Mouse (Mus musculus): ENCODE results near the gene Poc1b.

Poc1b gene

GRCm38 (mm10) chr10:99106703-99107631, at the start of gene Poc1b:
TSS of gene Poc1b (plus strand) at chr10:99107036.
- DNase-seq (ENCODE audit: low read depth, low spot score): peak; percentile 78

DNA sequence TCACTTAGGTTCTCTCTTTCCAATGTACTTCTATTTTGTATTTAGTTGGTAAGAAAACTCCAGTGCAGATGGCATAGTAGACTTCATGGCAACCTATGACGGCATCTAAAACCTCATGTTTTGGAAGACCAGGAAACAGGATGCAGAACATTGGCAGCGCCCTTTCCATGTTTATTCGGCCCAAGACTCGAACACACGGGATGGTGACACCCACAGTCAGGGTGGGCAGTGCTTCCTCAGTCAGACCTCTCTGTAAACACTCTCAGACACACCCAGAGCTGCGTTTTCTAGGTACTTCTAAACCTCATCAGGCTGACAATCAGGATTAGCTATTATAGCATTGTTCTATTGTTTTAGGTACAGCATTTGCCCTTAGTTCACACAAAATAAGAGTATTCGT, 46.2 kb upstream of the Poc1b start:
- no peak for DNase-seq (ENCODE audit: low read depth, low spot score)

DNA sequence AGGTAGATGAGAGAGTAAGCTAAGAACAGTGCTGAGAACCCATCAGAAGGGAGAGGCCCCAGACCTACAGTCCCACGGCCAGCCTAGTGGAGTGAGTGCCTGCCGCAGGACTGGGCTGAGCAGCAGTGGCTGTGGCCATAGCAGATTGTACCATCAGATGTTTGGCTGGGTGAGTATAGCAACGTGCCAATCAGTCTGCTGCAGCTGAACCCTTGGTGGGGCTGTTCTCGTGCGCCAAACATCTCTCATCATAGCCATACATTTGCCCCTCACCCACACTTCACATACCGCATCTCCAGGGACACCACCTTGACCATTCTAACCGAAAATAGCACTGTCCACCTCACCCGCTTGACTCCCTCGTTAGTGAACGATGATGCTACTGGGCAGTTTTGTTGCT, 45.4 kb upstream of the Poc1b start:
- no peak for DNase-seq (ENCODE audit: low read depth, low spot score)

DNA sequence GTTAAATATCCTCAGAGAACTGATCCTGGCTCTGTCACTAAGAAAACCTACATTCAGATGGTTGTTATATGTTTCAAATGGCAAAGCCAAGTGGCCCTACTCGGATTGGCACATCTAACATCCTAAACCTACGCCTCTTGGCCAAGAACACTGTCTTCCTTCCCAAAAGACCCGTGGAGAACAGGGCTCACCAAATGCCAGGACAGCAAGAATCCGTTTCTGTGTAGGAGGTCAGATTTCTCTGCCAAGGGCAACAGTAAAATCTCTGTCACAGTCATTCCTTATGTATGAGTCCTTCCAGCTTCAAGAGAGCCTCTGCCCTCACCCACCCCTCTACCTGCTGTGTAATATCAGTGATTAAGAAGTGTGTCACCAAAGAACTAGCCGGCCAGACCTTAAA, 44.3 kb upstream of the Poc1b start:
- DNase-seq (ENCODE audit: low read depth, low spot score): peak; percentile 75

- DNase-seq (ENCODE audit: low read depth, low spot score): no peak
These were observed 30.5 kb upstream of the Poc1b start for GRCm38 (mm10) chr10:99076113-99076895.

DNA sequence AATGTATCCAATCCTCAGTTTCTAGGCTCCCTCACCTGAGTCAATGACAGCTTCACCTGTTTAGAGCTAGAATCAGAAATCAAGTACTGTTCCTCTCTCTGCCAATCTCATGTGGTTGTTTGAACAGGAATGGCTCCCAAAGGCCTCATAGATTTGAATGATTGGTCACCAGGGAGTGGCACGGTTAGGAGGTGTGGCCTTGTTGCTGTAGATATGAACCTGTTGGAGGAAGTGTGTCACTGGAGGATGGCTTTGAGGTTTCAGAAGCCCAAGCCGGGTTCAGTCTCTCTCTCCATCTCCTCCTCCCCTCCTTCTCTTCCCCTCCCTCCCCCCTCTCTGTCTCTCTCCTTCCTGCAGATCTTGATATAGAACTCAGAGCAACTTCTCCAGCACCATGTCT, 28.2 kb upstream of the Poc1b start:
- no peak for DNase-seq (ENCODE audit: low read depth, low spot score)

- peak; percentile 87 for DNase-seq (ENCODE audit: low read depth, low spot score)
These were observed 25.3 kb upstream of the Poc1b start for GRCm38 (mm10) chr10:99081569-99081990.

GRCm38 (mm10) chr10:99083431-99084003, 23.3 kb upstream of the Poc1b start:
- no peak for DNase-seq (ENCODE audit: low read depth, low spot score)

GRCm38 (mm10) chr10:99084397-99085239, 22.2 kb upstream of the Poc1b start:
- DNase-seq (ENCODE audit: low read depth, low spot score): peak; percentile 94

DNA sequence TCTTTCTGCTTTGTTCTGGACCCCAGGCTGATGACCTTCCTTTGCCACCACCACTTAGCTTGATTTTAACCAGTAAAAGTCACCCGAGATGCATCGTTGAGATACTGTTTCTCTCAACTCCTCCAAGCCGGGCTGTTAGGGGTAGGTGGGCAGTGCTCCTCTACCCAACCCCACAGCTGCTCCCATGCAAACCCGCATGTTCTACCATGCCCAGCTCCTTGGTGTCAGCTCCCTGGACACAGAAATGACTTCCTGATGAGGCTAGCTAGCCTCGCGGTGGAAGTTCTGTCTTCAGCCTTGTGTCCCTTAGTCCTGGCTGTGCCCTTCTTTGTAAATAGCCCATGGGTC, 21.6 kb upstream of the Poc1b start:
- DNase-seq (ENCODE audit: low read depth, low spot score): no peak

DNA sequence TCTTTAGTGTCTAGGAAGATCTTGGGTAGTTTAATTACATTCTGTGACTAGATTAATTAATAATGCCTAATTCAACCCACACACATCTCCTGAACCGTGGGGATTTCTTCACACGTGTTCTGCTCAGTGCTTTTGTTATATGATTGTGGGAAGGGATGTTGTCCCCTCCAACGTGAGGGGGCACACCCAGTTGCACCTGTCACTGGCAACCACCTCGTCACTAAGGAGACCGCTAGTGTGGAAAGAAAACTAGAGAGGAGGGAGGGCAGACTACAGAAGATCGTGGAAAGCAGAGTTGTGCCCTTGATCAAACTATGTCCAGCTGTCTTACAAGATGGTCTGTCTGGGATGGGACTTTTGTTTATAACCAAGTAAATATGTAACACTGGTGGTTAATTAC, 20.8 kb upstream of the Poc1b start:
- no peak for DNase-seq (ENCODE audit: low read depth, low spot score)

DNA sequence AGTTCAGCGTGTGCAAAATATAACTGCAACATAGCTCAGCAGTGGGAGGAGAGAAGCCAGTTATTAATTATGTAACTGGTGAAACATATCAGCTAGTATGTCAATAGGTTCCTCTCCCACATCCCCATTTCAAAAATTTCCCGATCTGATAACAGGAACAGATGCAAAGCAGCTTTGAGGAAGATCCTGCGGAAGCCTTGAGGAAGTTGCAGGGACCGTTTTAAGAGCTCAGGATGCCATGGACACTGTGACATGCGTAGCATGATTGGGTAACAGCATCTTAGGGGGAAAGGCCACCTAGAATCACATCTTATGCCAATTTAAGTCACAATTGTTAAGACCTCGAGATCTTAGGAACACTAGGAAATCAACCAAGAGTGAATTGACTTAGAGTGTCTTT, 16.9 kb upstream of the Poc1b start:
- DNase-seq (ENCODE audit: low read depth, low spot score): no peak

DNA sequence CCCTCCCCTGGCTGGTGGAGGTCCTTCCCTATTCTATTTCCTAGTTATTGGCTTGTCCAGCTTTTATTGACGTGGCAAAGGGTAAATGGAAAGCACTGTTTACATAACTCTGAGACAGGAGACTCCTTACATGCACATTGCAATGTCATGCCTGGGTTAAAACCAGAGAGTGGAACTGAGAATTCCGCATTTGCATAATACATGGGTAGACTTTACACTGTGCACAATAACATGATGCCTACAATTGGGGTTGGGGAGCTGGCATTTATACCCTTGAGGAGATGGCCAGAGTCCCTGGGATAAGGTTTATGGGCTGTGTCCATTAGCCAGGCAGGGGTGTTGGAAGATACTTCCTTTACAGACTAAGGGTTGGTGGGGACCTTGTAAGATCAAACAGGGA, 13.5 kb upstream of the Poc1b start:
- DNase-seq (ENCODE audit: low read depth, low spot score): no peak

- peak; percentile 33 for DNase-seq (ENCODE audit: low read depth, low spot score)
These were observed 11.7 kb upstream of the Poc1b start for GRCm38 (mm10) chr10:99095114-99095513.

DNA sequence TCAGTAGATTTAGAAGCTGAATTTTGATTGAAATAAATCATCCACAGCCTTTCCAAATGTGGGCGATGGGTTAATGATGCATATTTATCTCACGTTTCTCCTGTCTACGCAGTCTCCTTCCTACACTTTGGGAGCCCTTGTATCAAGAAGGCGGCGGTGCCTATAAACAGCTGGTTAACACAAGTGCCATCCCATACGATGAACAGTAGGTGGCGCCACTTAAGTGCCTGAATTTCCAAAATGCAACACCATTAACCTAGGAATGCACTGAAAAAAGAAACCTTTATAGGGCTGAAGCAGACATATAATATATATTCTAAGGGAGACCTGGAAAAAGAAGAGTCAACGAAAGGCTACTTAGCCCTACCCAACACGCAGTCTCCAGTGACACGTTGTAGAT, 9.5 kb upstream of the Poc1b start:
- DNase-seq (ENCODE audit: low read depth, low spot score): peak; percentile 24

- no peak for DNase-seq (ENCODE audit: low read depth, low spot score)
These were observed 1.3 kb upstream of the Poc1b start for GRCm38 (mm10) chr10:99105522-99105921.

- DNase-seq (ENCODE audit: low read depth, low spot score): no peak
These were observed 529 bp upstream of the Poc1b start for GRCm38 (mm10) chr10:99106311-99106702.

GRCm38 (mm10) chr10:99107964-99108363, 1.1 kb downstream of the Poc1b start, which contains the start of gene Galnt4:
TSS of gene Galnt4 (plus strand) at chr10:99108159.
- DNase-seq (ENCODE audit: low read depth, low spot score): peak; percentile 91

GRCm38 (mm10) chr10:99108431-99108982, 1.7 kb downstream of the Poc1b start:
- no peak for DNase-seq (ENCODE audit: low read depth, low spot score)

DNA sequence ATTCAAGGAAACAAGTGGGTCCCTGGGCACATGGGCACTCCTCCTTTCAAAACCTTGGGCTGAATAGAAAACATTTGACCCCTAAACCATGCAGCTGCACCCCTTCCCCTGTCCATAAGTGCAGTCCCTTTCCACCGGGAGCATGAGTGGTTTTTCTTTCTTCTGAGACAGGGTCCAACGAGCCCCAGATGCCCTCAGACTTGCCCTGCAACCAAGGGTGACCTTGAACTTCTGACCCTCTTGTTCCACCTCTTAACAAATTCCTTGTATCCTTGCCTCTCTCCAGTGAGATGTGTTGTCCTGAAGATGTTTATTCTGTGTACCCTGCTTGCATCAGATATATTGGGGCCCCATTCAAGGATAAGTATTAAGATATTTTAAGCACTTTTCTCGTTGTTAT, 6.7 kb downstream of the Poc1b start:
- DNase-seq (ENCODE audit: low read depth, low spot score): no peak

DNA sequence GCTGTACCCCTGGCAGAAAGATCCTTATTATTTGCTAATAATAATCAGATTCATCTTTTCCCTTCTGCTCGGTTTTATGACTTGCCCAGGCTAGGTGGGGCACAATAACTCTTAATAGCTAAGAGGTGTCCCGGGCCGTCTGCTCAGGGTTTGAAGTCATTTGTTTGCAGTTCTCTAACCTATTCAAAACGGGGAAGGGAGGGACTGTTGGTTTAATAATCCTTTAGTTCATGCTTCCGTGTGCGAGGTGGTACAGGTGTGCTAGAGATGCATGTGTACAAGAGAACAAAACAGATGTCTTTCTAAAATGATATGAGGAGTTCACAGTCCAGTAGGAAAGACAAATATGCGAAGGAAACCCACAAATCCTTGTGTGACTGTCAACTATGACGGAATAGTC, 7.5 kb downstream of the Poc1b start:
- DNase-seq (ENCODE audit: low read depth, low spot score): no peak
